Mouse (Mus musculus) midbrain, postnatal 0 days (tissue): Measurements from ENCODE around the gene Chrdl2. TPM values are rescaled to one million over a fixed set of nuclear protein-coding genes. Genes with fewer than 3 reads are reported as not detected.
"Not testable (repeated sequence)": the region's sequence is repeated elsewhere in the genome, so short reads cannot be mapped to it uniquely, and the experiment has no call there.

Source experiments
- ATAC-seq: fragments of 200-750 bp; cut with Nextera tagmentation; 2 replicates; pipeline ENCODE4 v1.8.0; 2017; ENCODE audit warnings: moderate number of reproducible peaks, mild to moderate bottlenecking, moderate TSS enrichment, moderate library complexity; ENCODE audit not compliant: low FRiP score
- DNase-seq: peaks from one replicate; pipeline ENCODE4 v3.0.0-alpha.2; 2015; ENCODE audit warnings: low spot score
- H3K27ac ChIP-seq: fragments of 300-500 bp; sonication (generic); 2 replicates; pipeline ENCODE4 v1.5.1; 2014; ENCODE audit warnings: low read depth, mild to moderate bottlenecking, low read length, mixed read lengths
- H3K27me3 ChIP-seq: fragments of 300-500 bp; sonication (generic); 2 replicates; pipeline ENCODE4 v1.6.1; 2014; ENCODE audit warnings: low read length, control low read depth, mixed read lengths; ENCODE audit not compliant: insufficient read depth
- H3K36me3 ChIP-seq: fragments of 300-500 bp; sonication (generic); 2 replicates; pipeline ENCODE4 v1.6.1; 2014; ENCODE audit warnings: low read length, control low read depth, mixed read lengths; ENCODE audit not compliant: insufficient read depth
- H3K4me1 ChIP-seq: fragments of 300-500 bp; sonication (generic); 2 replicates; pipeline ENCODE4 v1.6.1; 2014; ENCODE audit warnings: mild to moderate bottlenecking, control low read depth, antibody characterized with exemption, low read length, mixed read lengths; ENCODE audit not compliant: insufficient read depth
- H3K4me2 ChIP-seq: fragments of 300-500 bp; sonication (generic); 2 replicates; pipeline ENCODE4 v1.6.1; 2014; ENCODE audit warnings: low read depth, mild to moderate bottlenecking, low read length, mixed read lengths; ENCODE audit not compliant: poor library complexity, severe bottlenecking
- H3K4me3 ChIP-seq: fragments of 300-500 bp; sonication (generic); 2 replicates; pipeline ENCODE4 v1.5.1; 2014; ENCODE audit warnings: low read depth, mild to moderate bottlenecking, low read length, moderate library complexity
- H3K9ac ChIP-seq: fragments of 300-500 bp; sonication (generic); replicated peaks from 2 replicates; pipeline ENCODE4 v1.6.1; 2014; ENCODE audit warnings: mild to moderate bottlenecking, low read length, moderate library complexity, mixed read lengths; ENCODE audit not compliant: poor library complexity, severe bottlenecking
- H3K9me3 ChIP-seq: fragments of 300-500 bp; sonication (generic); 2 replicates; pipeline ENCODE4 v1.6.1; 2016; ENCODE audit warnings: low read length, control low read depth
- CTCF ChIP-seq: IDR thresholded peaks from 2 replicates; pipeline ENCODE4 v1.5.1; 2016; ENCODE audit warnings: antibody characterized with exemption, mild to moderate bottlenecking
- WGBS: fragments of 180-500 bp; shearing (Covaris S2); extraction: QIAGEN DNeasy Blood & Tissue Kit; methylation state at CpG from one replicate; pipeline ENCODE4 v1.1.7; 2014; 5-methylcytosine and 5-hydroxymethylcytosine counted together
- polyA plus RNA-seq: library from polyadenylated mRNA; unstranded; fragments of >200 nt; fragmentation: Nextera tagmentation; extraction: Ambion mirVana; gene quantifications from 2 replicates; pipeline ENCODE4 v1.2.1, GENCODE M21; 2015
- total RNA-seq: library from RNA; depleted of rRNA; stranded (reverse); fragments of >200 nt; gene quantifications from 2 replicates; pipeline ENCODE4 v1.2.3, GENCODE M21; 2014; rRNA removed

Gene Chrdl2
- total RNA-seq (1.7 TPM in 1 of 2 replicates, not detected in the other), polyA plus RNA-seq (0.21 and 0.23 TPM in 2 replicates)

GRCm38 (mm10) chr7:100005790-100006189 is at the start of gene Chrdl2:
Gene Chrdl2, plus strand, starts transcription at chr7:100006172.
- Histone ChIP-seq H3K9ac (peak within 1 kb of the TSS; percentile 55), H3K27ac (no peak within 1 kb of the TSS), H3K4me2 (peak within 1 kb of the TSS; percentile 98), H3K4me1 (peaks cover 2% of the 10 kb centered on the region; the same call in 1 of the 2 replicates), H3K4me3 (peak within 1 kb of the TSS; percentile 52), H3K36me3 (no peaks in the 10 kb centered on the region), H3K27me3 (peaks cover 37% of the 10 kb centered on the region), H3K9me3 (no peaks in the 10 kb centered on the region)
- ATAC-seq (peak; percentile 85), DNase-seq (peak; percentile 65)
- WGBS = under 1% methylated on average over 33 of the region's 44 CpGs
- TF ChIP-seq CTCF = no peak

GRCm38 (mm10) chr7:99957226-99957965 is 48.6 kb upstream of the Chrdl2 start:
- Histone ChIP-seq H3K4me2 (no peak overlapping the region), H3K36me3 (no peaks in the 10 kb centered on the region), H3K4me3 (no peak overlapping the region), H3K4me1 (peaks cover under 1% of the 10 kb centered on the region; the same call in 1 of the 2 replicates), H3K27me3 (no peaks in the 10 kb centered on the region), H3K27ac (no peak overlapping the region), H3K9ac (no peak overlapping the region), H3K9me3 (no peaks in the 10 kb centered on the region)
- ATAC-seq (no peak), DNase-seq (no peak)
- TF ChIP-seq CTCF = no peak
- 79% methylated on average over 12 of the region's 12 CpGs for WGBS

- H3K27ac ChIP-seq, H3K9ac ChIP-seq, H3K36me3 ChIP-seq, H3K27me3 ChIP-seq, DNase-seq, ATAC-seq, H3K9me3 ChIP-seq, H3K4me3 ChIP-seq, H3K4me2 ChIP-seq: not testable (repeated sequence)
- H3K4me1 ChIP-seq = peaks cover 17% of the 10 kb centered on the region; the same call in 1 of the 2 replicates
- WGBS = 91% methylated on average over 2 of the region's 2 CpGs
Observed at GRCm38 (mm10) chr7:99960571-99960970, 45.4 kb upstream of the Chrdl2 start.

GRCm38 (mm10) chr7:99961518-99961917 is 44.5 kb upstream of the Chrdl2 start:
- DNase-seq (no peak), ATAC-seq (no peak)
- TF ChIP-seq CTCF = no peak
- H3K36me3 ChIP-seq = no peaks in the 10 kb centered on the region
- H3K4me1 ChIP-seq = peaks cover 21% of the 10 kb centered on the region
- no peak overlapping the region for H3K27ac ChIP-seq
- no peaks in the 10 kb centered on the region for H3K9me3 ChIP-seq
- no peaks in the 10 kb centered on the region for H3K27me3 ChIP-seq
- no peak overlapping the region for H3K9ac ChIP-seq
- no peak overlapping the region for H3K4me2 ChIP-seq
- H3K4me3 ChIP-seq = no peak overlapping the region
- 94% methylated on average over 2 of the region's 2 CpGs for WGBS

- Histone ChIP-seq H3K4me2 (no peak overlapping the region), H3K9ac (no peak overlapping the region), H3K27ac (no peak overlapping the region), H3K4me3 (no peak overlapping the region), H3K9me3 (no peaks in the 10 kb centered on the region), H3K36me3 (no peaks in the 10 kb centered on the region), H3K27me3 (no peaks in the 10 kb centered on the region), H3K4me1 (peaks cover 21% of the 10 kb centered on the region)
- DNase-seq (peak; percentile 15), ATAC-seq (no peak)
- TF ChIP-seq CTCF = no peak
- WGBS = 70% methylated on average over 8 of the region's 8 CpGs
Observed at GRCm38 (mm10) chr7:99962536-99963236, 43.3 kb upstream of the Chrdl2 start.
